Mouse (Mus musculus): ENCODE results near the gene Coro1a. TPM values are rescaled to one million over a fixed set of nuclear protein-coding genes. Genes with fewer than 3 reads are reported as not detected.

The Coro1a gene
- polyA plus RNA-seq, 1 experiment from 2014 or later, result 38.5 TPM

DNA sequence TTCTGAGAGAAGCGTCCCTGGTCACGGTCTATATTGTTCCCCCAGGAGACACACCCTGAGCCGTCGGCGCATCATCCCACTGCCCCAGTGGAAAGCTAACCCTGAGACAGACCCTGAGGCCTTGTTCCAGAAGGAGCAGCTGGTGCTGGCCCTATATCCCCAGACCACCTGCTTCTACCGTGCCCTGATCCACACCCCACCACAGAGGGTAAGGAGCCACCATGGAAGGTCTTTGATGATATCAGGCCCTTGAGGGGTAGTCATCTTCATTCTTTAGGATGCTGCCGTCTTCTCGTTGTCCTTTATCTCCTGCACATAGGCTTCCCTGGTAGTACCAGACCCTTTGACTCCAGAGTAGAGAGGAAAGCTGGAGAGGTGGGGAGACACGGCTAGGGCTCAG lies 35.5 kb downstream of the Coro1a start:
- Histone ChIP-seq H3K4me3 (no peak overlapping the region), H3K27ac (replicated peaks) (no peak overlapping the region), H3K9me3 (no peaks in the 10 kb centered on the region), H3K4me1 (no peaks in the 10 kb centered on the region), H3K36me3 (replicated peaks) (peaks cover 84% of the 10 kb centered on the region), H3K27me3 (replicated peaks; ENCODE audit: low read depth, poor library complexity, severe bottlenecking) (no peaks in the 10 kb centered on the region)
- 92% methylated on average over 9 of the region's 9 CpGs for WGBS
- DNase-seq (ENCODE audit: low spot score), result no peak

DNA sequence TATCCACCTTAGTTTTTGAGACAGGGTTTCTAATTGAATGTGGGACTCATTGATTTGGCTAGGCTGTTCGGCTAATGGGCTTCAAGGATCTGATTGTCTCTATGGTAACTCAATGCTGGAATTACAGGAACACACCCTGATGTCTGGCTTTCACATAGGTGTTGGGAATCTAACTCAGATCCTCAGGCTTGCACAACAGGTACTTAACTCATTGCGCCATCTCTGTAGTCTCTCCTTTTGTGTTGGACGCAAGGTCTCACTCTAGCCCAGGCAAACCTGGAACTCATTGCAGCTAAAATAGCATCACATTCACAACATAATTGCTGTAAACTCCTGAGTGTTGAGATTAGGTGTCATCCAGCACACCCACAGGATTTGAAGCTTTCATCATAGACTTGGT lies 37.4 kb downstream of the Coro1a start:
- no peaks in the 10 kb centered on the region for H3K27me3 ChIP-seq (replicated peaks; ENCODE audit: low read depth, poor library complexity, severe bottlenecking)
- H3K9me3 ChIP-seq, result no peaks in the 10 kb centered on the region
- H3K27ac ChIP-seq (replicated peaks), result no peak overlapping the region
- WGBS, result 95% methylated on average over 3 of the region's 3 CpGs
- no peaks in the 10 kb centered on the region for H3K4me1 ChIP-seq
- DNase-seq (ENCODE audit: low spot score), result no peak
- H3K4me3 ChIP-seq, result no peak overlapping the region
- peaks cover 85% of the 10 kb centered on the region for H3K36me3 ChIP-seq (replicated peaks)

- no peaks in the 10 kb centered on the region for H3K27me3 ChIP-seq (replicated peaks; ENCODE audit: low read depth, poor library complexity, severe bottlenecking)
- 86% methylated on average over 5 of the region's 5 CpGs for WGBS
- 0 out of 2 replicates have a peak, but pooled peaks cover 3% of the 10 kb centered on the region for H3K4me1 ChIP-seq
- H3K9me3 ChIP-seq, result no peaks in the 10 kb centered on the region
- H3K27ac ChIP-seq (replicated peaks), result no peak overlapping the region
- H3K36me3 ChIP-seq (replicated peaks), result peaks cover 87% of the 10 kb centered on the region
- no peak for DNase-seq (ENCODE audit: low spot score)
- no peak overlapping the region for H3K4me3 ChIP-seq
Measured at GRCm38 (mm10) chr7:126668452-126668851, 39.1 kb downstream of the Coro1a start.

- Histone ChIP-seq H3K27me3 (replicated peaks; ENCODE audit: low read depth, poor library complexity, severe bottlenecking) (no peaks in the 10 kb centered on the region), H3K36me3 (replicated peaks) (peaks cover 85% of the 10 kb centered on the region), H3K9me3 (no peaks in the 10 kb centered on the region), H3K4me3 (no peak overlapping the region), H3K27ac (replicated peaks) (no peak overlapping the region), H3K4me1 (0 out of 2 replicates have a peak, but pooled peaks cover 3% of the 10 kb centered on the region)
- WGBS, result 89% methylated on average over 9 of the region's 9 CpGs
- no peak for DNase-seq (ENCODE audit: low spot score)
Measured at GRCm38 (mm10) chr7:126667495-126668090, 40.0 kb downstream of the Coro1a start.

DNA sequence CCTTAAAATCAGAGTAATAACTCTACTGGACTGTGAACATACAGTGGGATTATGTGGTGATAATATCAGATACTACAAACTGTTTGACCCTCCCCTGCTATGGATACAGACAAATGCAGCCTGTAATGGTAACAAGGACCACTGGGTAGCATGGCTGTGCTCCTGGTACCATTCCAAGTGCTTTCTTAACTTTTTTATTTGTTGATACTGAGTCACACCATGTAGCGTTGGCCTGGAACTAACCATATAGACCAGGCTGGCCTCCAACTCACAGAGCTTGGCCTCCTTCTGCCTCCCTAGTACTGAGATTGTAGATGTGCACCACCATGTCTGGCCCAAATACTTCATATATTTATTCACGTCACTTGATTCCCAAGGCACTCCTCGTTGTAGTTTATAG lies 42.3 kb downstream of the Coro1a start:
- WGBS, result 94% methylated on average over 3 of the region's 3 CpGs
- H3K27ac ChIP-seq (replicated peaks), result no peak overlapping the region
- H3K4me3 ChIP-seq, result no peak overlapping the region
- H3K36me3 ChIP-seq (replicated peaks), result peaks cover 77% of the 10 kb centered on the region
- H3K4me1 ChIP-seq, result 0 out of 2 replicates have a peak, but pooled peaks cover 3% of the 10 kb centered on the region
- DNase-seq (ENCODE audit: low spot score), result no peak
- H3K27me3 ChIP-seq (replicated peaks; ENCODE audit: low read depth, poor library complexity, severe bottlenecking), result no peaks in the 10 kb centered on the region
- no peaks in the 10 kb centered on the region for H3K9me3 ChIP-seq

- Histone ChIP-seq H3K9me3 (no peaks in the 10 kb centered on the region), H3K27me3 (replicated peaks; ENCODE audit: low read depth, poor library complexity, severe bottlenecking) (no peaks in the 10 kb centered on the region), H3K27ac (replicated peaks) (no peak overlapping the region), H3K36me3 (replicated peaks) (peaks cover 64% of the 10 kb centered on the region), H3K4me1 (0 out of 2 replicates have a peak, but pooled peaks cover 3% of the 10 kb centered on the region), H3K4me3 (no peak overlapping the region)
- no peak for DNase-seq (ENCODE audit: low spot score)
- 64% methylated on average over 8 of the region's 8 CpGs for WGBS
Measured at GRCm38 (mm10) chr7:126663646-126664045, 43.9 kb downstream of the Coro1a start.

DNA sequence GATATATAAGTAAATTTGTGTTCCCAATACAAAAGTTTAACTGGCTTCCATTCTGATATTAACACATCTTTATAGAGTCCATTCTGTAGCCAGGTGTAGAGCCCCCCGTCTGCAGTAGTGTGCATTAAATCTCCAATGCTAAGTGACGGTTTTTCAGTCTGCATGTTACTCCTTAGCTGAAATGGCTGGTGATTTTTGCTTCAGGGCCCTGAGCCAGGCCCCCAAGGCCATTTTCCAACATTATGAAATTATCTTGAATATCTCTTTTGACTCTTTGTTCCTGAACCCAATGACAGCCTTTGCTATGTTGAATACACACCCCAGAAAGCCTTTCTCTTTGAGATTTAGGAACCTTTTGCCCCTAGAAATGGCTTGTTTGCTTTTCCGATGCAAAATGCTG lies 47.8 kb downstream of the Coro1a start:
- WGBS, result 88% methylated on average over 3 of the region's 3 CpGs
- no peak overlapping the region for H3K4me3 ChIP-seq
- DNase-seq (ENCODE audit: low spot score), result no peak
- no peaks in the 10 kb centered on the region for H3K27me3 ChIP-seq (replicated peaks; ENCODE audit: low read depth, poor library complexity, severe bottlenecking)
- no peak overlapping the region for H3K27ac ChIP-seq (replicated peaks)
- no peaks in the 10 kb centered on the region for H3K9me3 ChIP-seq
- H3K4me1 ChIP-seq, result 0 out of 2 replicates have a peak, but pooled peaks cover 3% of the 10 kb centered on the region
- H3K36me3 ChIP-seq (replicated peaks), result peaks cover 36% of the 10 kb centered on the region

- H3K36me3 ChIP-seq (replicated peaks), result peaks cover 15% of the 10 kb centered on the region
- no peak overlapping the region for H3K27ac ChIP-seq (replicated peaks)
- H3K27me3 ChIP-seq (replicated peaks; ENCODE audit: low read depth, poor library complexity, severe bottlenecking), result no peaks in the 10 kb centered on the region
- DNase-seq (ENCODE audit: low spot score), result no peak
- no peaks in the 10 kb centered on the region for H3K9me3 ChIP-seq
- H3K4me1 ChIP-seq, result no peaks in the 10 kb centered on the region
- H3K4me3 ChIP-seq, result no peak overlapping the region
- WGBS, result 93% methylated on average over 1 of the region's 1 CpGs
Measured at GRCm38 (mm10) chr7:126657522-126657921, 50.1 kb downstream of the Coro1a start.

- Histone ChIP-seq H3K27ac (replicated peaks) (no peak overlapping the region), H3K4me3 (no peak overlapping the region), H3K36me3 (replicated peaks) (0 out of 2 replicates have a peak, but pooled peaks cover under 1% of the 10 kb centered on the region), H3K4me1 (no peaks in the 10 kb centered on the region), H3K9me3 (no peaks in the 10 kb centered on the region), H3K27me3 (replicated peaks; ENCODE audit: low read depth, poor library complexity, severe bottlenecking) (no peaks in the 10 kb centered on the region)
- DNase-seq (ENCODE audit: low spot score), result no peak
- 92% methylated on average over 3 of the region's 3 CpGs for WGBS
Measured at GRCm38 (mm10) chr7:126655695-126656094, 51.9 kb downstream of the Coro1a start.

DNA sequence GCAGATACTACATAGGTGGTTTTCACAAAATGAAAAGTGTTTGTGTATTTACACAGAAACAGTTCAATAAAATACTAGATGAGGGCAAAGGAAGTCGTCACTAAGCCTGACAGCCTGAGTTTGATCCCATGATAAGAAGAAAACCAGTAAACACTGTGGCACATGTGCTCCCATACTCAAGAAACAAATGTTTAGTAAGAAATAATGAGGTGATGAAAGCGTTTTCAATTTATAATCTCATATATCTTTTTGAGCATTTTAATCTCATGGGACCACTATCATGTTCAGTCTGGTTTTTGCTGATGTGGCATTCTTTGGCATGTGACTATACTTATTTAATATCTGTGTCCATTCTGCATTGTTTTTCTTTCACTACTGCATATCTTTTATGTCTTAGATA lies 53.6 kb downstream of the Coro1a start:
- Histone ChIP-seq H3K36me3 (replicated peaks) (no peaks in the 10 kb centered on the region), H3K27ac (replicated peaks) (no peak overlapping the region), H3K27me3 (replicated peaks; ENCODE audit: low read depth, poor library complexity, severe bottlenecking) (no peaks in the 10 kb centered on the region), H3K4me3 (no peak overlapping the region), H3K9me3 (no peaks in the 10 kb centered on the region), H3K4me1 (peaks cover 10% of the 10 kb centered on the region)
- WGBS, result 87% methylated on average over 2 of the region's 2 CpGs
- no peak for DNase-seq (ENCODE audit: low spot score)

DNA sequence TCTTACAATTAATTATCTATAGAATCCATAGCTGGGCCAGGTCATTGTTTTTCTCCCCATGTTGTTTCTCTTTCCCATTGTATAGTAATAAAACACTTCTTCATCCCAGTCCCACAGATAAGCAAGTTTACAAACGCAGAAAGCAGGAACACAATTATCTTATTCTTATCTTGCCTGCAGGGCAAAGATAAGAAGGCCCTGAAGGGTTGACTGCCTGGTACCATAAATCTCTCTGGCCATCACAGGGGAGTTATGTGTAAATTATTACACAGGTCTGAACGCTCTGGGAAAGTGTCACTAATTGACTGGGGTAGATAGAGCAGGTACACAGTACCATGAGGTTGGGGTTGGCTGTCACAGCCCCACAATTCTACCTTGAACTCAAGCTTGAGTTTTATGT lies 56.7 kb downstream of the Coro1a start:
- DNase-seq (ENCODE audit: low spot score), result no peak
- WGBS, result 86% methylated on average over 2 of the region's 2 CpGs
- Histone ChIP-seq H3K9me3 (no peaks in the 10 kb centered on the region), H3K4me1 (peaks cover 15% of the 10 kb centered on the region), H3K4me3 (no peak overlapping the region), H3K27ac (replicated peaks) (no peak overlapping the region), H3K27me3 (replicated peaks; ENCODE audit: low read depth, poor library complexity, severe bottlenecking) (no peaks in the 10 kb centered on the region), H3K36me3 (replicated peaks) (no peaks in the 10 kb centered on the region)

Data from embryonic facial prominence, embryonic 10.5 days (tissue).